Mouse (Mus musculus) cerebellum, postnatal 4 days (tissue): Measurements from ENCODE around the gene Zfp93.
"Not testable (repeated sequence)": the region's sequence is repeated elsewhere in the genome, so short reads cannot be mapped to it uniquely, and the experiment has no call there.

Source experiments
- DNase-seq, 2 experiments: peaks; one replicate each; pipeline ENCODE4 v3.0.0; 2022; ENCODE audit warnings: low spot score in 2 of 2, mixed read lengths in 1 of 2

Zfp93 gene

GRCm38 (mm10) chr7:24270288-24270672, at the start of gene Zfp93:
Gene Zfp93, plus strand, starts transcription at chr7:24270420.
- DNase-seq, result peak; percentile 37 to 66

GRCm38 (mm10) chr7:24237040-24237791, 33.0 kb upstream of the Zfp93 start, which contains the start of gene Zfp109:
Gene Zfp109, minus strand, starts transcription at chr7:24237560.
- peak; percentile 26 to 44 for DNase-seq

GRCm38 (mm10) chr7:24253779-24254615, 16.2 kb upstream of the Zfp93 start:
- DNase-seq, result no peak

- peak; percentile 30 to 68 for DNase-seq
Measured at GRCm38 (mm10) chr7:24254633-24255474, 15.4 kb upstream of the Zfp93 start, which contains the start of gene Zfp108. Gene Zfp108, plus strand, starts transcription at chr7:24254794.

GRCm38 (mm10) chr7:24259306-24259999, 10.8 kb upstream of the Zfp93 start:
- no peak for DNase-seq

GRCm38 (mm10) chr7:24260000-24260312, 10.3 kb upstream of the Zfp93 start:
- no peak for DNase-seq

GRCm38 (mm10) chr7:24268176-24269155, 1.8 kb upstream of the Zfp93 start:
- DNase-seq, result no peak

GRCm38 (mm10) chr7:24269256-24269655, 964 bp upstream of the Zfp93 start:
- DNase-seq, result no peak

GRCm38 (mm10) chr7:24269667-24270287, 443 bp upstream of the Zfp93 start:
- no peak for DNase-seq

GRCm38 (mm10) chr7:24271191-24271590, 971 bp downstream of the Zfp93 start:
- DNase-seq, result no peak

GRCm38 (mm10) chr7:24274456-24274855, 4.2 kb downstream of the Zfp93 start:
- no peak for DNase-seq

- not testable (repeated sequence) for DNase-seq
Measured at GRCm38 (mm10) chr7:24278771-24279170, 8.6 kb downstream of the Zfp93 start.

- no peak for DNase-seq
Measured at GRCm38 (mm10) chr7:24280031-24280857, 10.0 kb downstream of the Zfp93 start.

GRCm38 (mm10) chr7:24280858-24281145, 10.6 kb downstream of the Zfp93 start:
- no peak for DNase-seq

- DNase-seq, result no peak
Measured at GRCm38 (mm10) chr7:24286090-24286489, 15.9 kb downstream of the Zfp93 start.

GRCm38 (mm10) chr7:24286916-24287315, 16.7 kb downstream of the Zfp93 start:
- DNase-seq, result no peak

GRCm38 (mm10) chr7:24287670-24288069, 17.4 kb downstream of the Zfp93 start:
- no peak for DNase-seq

- no peak for DNase-seq
Measured at GRCm38 (mm10) chr7:24288512-24288911, 18.3 kb downstream of the Zfp93 start.

GRCm38 (mm10) chr7:24290106-24290693, 20.0 kb downstream of the Zfp93 start:
- DNase-seq, result no peak
